Mouse (Mus musculus) cerebellum, adult 8-10 months (tissue): ENCODE results near the gene Gnai2.

Experiments used
- DNase-seq: peaks from one replicate; pipeline ENCODE4 v3.0.0; 2022

Gnai2 gene

GRCm38 (mm10) chr9:107607653-107608245 is 27.4 kb downstream of the Gnai2 start:
- no peak for DNase-seq

GRCm38 (mm10) chr9:107607036-107607435 is 28.1 kb downstream of the Gnai2 start:
- no peak for DNase-seq

- DNase-seq = no peak
Measured at GRCm38 (mm10) chr9:107606591-107606990, 28.6 kb downstream of the Gnai2 start.

GRCm38 (mm10) chr9:107605041-107605661 is 30.0 kb downstream of the Gnai2 start:
- DNase-seq = no peak

GRCm38 (mm10) chr9:107603251-107603650 is 31.9 kb downstream of the Gnai2 start:
- DNase-seq = no peak

- peak; percentile 94 for DNase-seq
Measured at GRCm38 (mm10) chr9:107602068-107602648, 33.0 kb downstream of the Gnai2 start.

- DNase-seq = no peak
Measured at GRCm38 (mm10) chr9:107601275-107601674, 33.9 kb downstream of the Gnai2 start.

GRCm38 (mm10) chr9:107600745-107601144 is 34.4 kb downstream of the Gnai2 start:
- no peak for DNase-seq

- no peak for DNase-seq
Measured at GRCm38 (mm10) chr9:107599842-107600241, 35.3 kb downstream of the Gnai2 start.

GRCm38 (mm10) chr9:107599433-107599832 is 35.7 kb downstream of the Gnai2 start:
- no peak for DNase-seq

GRCm38 (mm10) chr9:107598385-107598784 is 36.8 kb downstream of the Gnai2 start:
- DNase-seq = no peak

- DNase-seq = no peak
Measured at GRCm38 (mm10) chr9:107596619-107597569, 38.3 kb downstream of the Gnai2 start.

- DNase-seq = no peak
Measured at GRCm38 (mm10) chr9:107594281-107595062, 40.7 kb downstream of the Gnai2 start.

GRCm38 (mm10) chr9:107593101-107593976 is 41.8 kb downstream of the Gnai2 start:
- peak; percentile 84 for DNase-seq

- no peak for DNase-seq
Measured at GRCm38 (mm10) chr9:107590773-107591060, 44.5 kb downstream of the Gnai2 start.

GRCm38 (mm10) chr9:107590058-107590772 is 45.0 kb downstream of the Gnai2 start:
- DNase-seq = no peak

- DNase-seq = no peak
Measured at GRCm38 (mm10) chr9:107587833-107588639, 47.1 kb downstream of the Gnai2 start.

GRCm38 (mm10) chr9:107586974-107587832 is 48.0 kb downstream of the Gnai2 start, which contains the start of gene Ifrd2:
Ifrd2 (plus strand) TSS chr9:107587642.
- peak; percentile 96 for DNase-seq

GRCm38 (mm10) chr9:107586504-107586903 is 48.7 kb downstream of the Gnai2 start:
- DNase-seq = no peak
